Mouse (Mus musculus) lung, embryonic 16.5 days (tissue): ENCODE measurements around the gene Ifi213. TPM values are rescaled to one million over a fixed set of nuclear protein-coding genes. Genes with fewer than 3 reads are reported as not detected.
"Not testable (repeated sequence)": the region's sequence is repeated elsewhere in the genome, so short reads cannot be mapped to it uniquely, and the experiment has no call there.

Experiments
- ATAC-seq: fragments of 200-750 bp; cut with Nextera tagmentation; 2 replicates; pipeline ENCODE4 v1.8.0; 2017; ENCODE audit warnings: low read depth, mild to moderate bottlenecking, moderate library complexity
- H3K27ac ChIP-seq: fragments of 300-500 bp; sonication (generic); 2 replicates; pipeline ENCODE4 v1.5.1; 2014; ENCODE audit warnings: mild to moderate bottlenecking, control low read depth, low read length
- H3K27me3 ChIP-seq: fragments of 300-500 bp; sonication (generic); 2 replicates; pipeline ENCODE4 v1.6.1; 2014; ENCODE audit warnings: low read depth, low read length, mixed read lengths; ENCODE audit not compliant: control insufficient read depth, insufficient read depth
- H3K36me3 ChIP-seq: fragments of 300-500 bp; sonication (generic); 2 replicates; pipeline ENCODE4 v1.6.1; 2014; ENCODE audit warnings: low read length; ENCODE audit not compliant: control insufficient read depth, insufficient read depth
- H3K4me1 ChIP-seq: fragments of 300-500 bp; sonication (generic); replicated peaks from 2 replicates; pipeline ENCODE4 v1.6.1; 2014; ENCODE audit warnings: low read length, mixed read lengths; ENCODE audit not compliant: control insufficient read depth, insufficient read depth
- H3K4me2 ChIP-seq: fragments of 300-500 bp; sonication (generic); 2 replicates; pipeline ENCODE4 v1.6.1; 2014; ENCODE audit warnings: low read depth, low read length, control low read depth
- H3K4me3 ChIP-seq: fragments of 300-500 bp; sonication (generic); 2 replicates; pipeline ENCODE4 v1.5.1; 2014; ENCODE audit warnings: mild to moderate bottlenecking, low read length, control low read depth
- H3K9ac ChIP-seq: fragments of 300-500 bp; sonication (generic); 2 replicates; pipeline ENCODE4 v1.6.1; 2014; ENCODE audit warnings: low read length, control low read depth
- H3K9me3 ChIP-seq: fragments of 300-500 bp; sonication (generic); 2 replicates; pipeline ENCODE4 v1.6.1; 2016; ENCODE audit warnings: low read length; ENCODE audit not compliant: control insufficient read depth
- WGBS: fragments of 180-500 bp; shearing (Covaris S2); extraction: QIAGEN DNeasy Blood & Tissue Kit; methylation state at CpG from one replicate; pipeline ENCODE4 v1.1.7; 2014; 5-methylcytosine and 5-hydroxymethylcytosine counted together
- polyA plus RNA-seq: library from polyadenylated mRNA; unstranded; fragments of >200 nt; fragmentation: Nextera tagmentation; extraction: Ambion mirVana; gene quantifications from 2 replicates; pipeline ENCODE4 v1.2.1, GENCODE M21; 2015

Gene Ifi213
- not detected in 2 replicates for polyA plus RNA-seq

DNA sequence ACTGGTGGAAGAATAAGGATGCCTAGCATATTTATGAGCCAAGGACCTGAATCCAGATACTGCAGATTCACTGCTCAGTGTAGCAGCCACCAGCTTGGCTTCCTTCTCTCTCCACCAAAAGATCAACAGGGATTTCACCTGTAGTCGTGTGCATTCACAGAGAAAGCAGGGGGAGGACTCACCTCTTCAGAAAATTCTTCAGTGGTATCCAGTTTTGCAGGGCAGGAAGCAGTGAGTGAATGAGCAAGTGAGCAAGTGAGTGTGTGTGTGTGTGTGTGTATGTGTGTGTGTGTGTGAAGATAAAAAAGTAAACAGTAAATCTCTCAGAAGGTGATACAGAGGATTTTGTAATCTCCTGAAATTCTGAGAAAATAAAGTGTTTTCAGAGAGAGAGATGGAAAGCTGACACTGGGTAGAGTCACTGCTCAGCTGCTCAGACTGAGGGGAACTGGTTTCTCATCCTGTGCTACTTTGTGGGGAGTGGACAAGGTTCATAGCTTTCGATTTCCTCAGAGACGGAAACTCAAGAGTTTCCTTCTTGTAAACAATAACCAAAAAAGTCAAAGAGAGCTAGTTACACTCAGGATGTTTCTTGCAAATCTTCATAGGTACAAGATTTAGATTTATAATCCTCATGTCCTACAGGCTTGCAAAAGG lies at the start of gene Ifi213:
Ifi213 (minus strand) TSS at position 437 of the 657 bp plus-strand sequence.
- not testable (repeated sequence) for H3K27ac ChIP-seq, H3K4me1 ChIP-seq, H3K9ac ChIP-seq, ATAC-seq, H3K9me3 ChIP-seq, H3K4me2 ChIP-seq, H3K4me3 ChIP-seq, H3K36me3 ChIP-seq, H3K27me3 ChIP-seq
- 53% methylated on average over 3 of the region's 3 CpGs for WGBS

DNA sequence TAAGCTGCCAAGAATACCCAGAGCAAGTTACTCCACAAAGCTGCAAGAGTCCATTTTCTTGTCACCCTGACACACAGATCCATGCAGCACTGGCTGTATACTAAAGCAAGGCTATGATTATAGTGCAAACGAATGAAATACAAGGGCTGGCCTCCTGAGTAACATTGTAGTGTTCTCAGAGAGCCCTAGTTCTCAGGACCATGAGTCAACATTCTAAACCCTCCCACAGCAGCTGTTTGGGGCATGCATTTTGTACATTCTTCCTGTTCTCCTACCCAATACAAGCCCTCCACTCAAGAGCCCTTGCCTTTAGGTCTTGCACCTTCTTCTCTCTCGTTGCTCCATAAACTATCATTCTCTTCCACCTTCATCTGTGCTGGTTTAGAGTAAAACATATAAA lies 46.3 kb upstream of the Ifi213 start:
- H3K27ac ChIP-seq = no peak overlapping the region
- no peaks in the 10 kb centered on the region for H3K36me3 ChIP-seq
- H3K4me1 ChIP-seq = no peaks in the 10 kb centered on the region
- no peak for ATAC-seq
- H3K4me3 ChIP-seq = no peak overlapping the region
- no peaks in the 10 kb centered on the region for H3K27me3 ChIP-seq
- WGBS = 56% methylated on average over 2 of the region's 2 CpGs
- no peak overlapping the region for H3K9ac ChIP-seq
- H3K4me2 ChIP-seq = no peak overlapping the region
- no peaks in the 10 kb centered on the region for H3K9me3 ChIP-seq

DNA sequence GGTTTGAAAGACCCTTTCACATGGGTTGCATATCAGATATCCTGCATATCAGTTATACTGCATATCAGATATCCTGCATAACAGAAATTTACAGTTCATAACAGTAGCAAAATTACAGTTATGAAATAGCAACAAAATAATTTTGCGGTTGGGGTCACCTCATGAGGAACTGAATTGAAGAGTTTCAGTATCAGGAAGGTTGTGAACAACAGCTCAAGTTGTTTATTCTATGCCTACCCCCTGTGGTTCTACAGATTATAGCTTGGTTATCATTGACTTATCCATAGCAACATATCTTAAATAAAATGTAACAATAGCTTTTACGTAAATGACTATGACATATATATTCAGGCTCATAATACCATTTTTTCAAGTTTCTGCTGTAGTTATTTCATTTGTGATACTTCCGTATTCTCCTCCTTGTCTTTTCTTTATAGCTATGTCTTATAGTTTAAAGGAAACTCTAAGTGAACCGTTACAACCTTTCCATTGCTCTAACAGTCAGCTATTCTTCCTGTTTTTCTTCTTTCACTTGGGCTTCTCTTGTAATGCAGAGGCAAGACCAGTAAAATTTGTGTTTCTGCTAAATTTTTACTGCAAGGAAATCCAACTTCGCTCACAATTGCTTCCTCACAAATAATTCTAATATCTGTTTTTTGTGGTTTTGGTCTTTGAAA lies 35.0 kb upstream of the Ifi213 start:
- Histone ChIP-seq H3K27me3 (no peaks in the 10 kb centered on the region), H3K4me3 (no peak overlapping the region), H3K9ac (no peak overlapping the region), H3K4me2 (no peak overlapping the region), H3K36me3 (no peaks in the 10 kb centered on the region), H3K27ac (no peak overlapping the region), H3K9me3 (no peaks in the 10 kb centered on the region), H3K4me1 (no peaks in the 10 kb centered on the region)
- 80% methylated on average over 5 of the region's 5 CpGs for WGBS
- no peak for ATAC-seq

DNA sequence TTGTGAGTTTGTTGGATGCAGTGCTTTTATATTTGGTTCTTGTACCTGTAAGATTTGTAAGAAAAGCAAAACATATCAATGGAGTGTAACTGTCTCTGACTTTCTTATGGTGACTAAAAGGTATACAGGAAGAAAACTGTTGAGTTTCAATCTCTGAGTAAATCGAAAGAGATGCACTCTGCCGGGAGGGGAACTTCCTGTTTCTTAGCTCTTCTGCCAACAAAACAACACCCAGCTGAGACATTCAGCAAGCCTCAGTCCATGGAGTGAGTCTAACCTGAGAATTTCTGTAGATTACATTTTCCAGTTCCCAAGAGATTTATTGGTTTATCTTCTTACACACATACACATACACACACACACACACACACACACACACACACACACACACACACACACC lies 31.5 kb upstream of the Ifi213 start, which contains the start of gene Ifi209:
Ifi209 (plus strand) TSS at position 296 of the 400 bp plus-strand sequence.
- H3K27me3 ChIP-seq, H3K4me3 ChIP-seq, H3K27ac ChIP-seq, H3K4me1 ChIP-seq, ATAC-seq, H3K9me3 ChIP-seq, H3K4me2 ChIP-seq, H3K9ac ChIP-seq, H3K36me3 ChIP-seq: not testable (repeated sequence)
- 63% methylated on average over 2 of the region's 2 CpGs for WGBS

DNA sequence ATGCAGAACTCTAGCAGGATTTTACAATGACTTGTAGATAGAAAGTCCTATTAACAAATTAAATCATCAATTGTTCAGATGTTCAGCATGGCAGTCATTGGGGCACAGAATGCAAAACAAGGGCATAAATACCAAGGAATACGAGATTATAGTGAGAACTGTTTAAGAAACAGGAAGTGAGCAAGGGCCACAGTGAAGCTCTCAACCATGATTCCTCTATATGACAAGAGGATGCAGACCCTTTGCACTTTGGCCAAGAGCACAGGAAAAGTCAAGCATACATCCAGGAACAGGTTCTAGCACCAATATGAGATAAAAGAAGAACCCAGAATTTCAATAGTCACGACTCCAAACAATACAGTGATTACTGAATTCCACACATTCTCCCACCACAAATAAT lies 27.6 kb upstream of the Ifi213 start:
- no peaks in the 10 kb centered on the region for H3K36me3 ChIP-seq
- H3K4me3 ChIP-seq = no peak overlapping the region
- no peak for ATAC-seq
- H3K27ac ChIP-seq = no peak overlapping the region
- no peaks in the 10 kb centered on the region for H3K9me3 ChIP-seq
- no peaks in the 10 kb centered on the region for H3K27me3 ChIP-seq
- WGBS = 53% methylated on average over 2 of the region's 2 CpGs
- H3K9ac ChIP-seq = no peak overlapping the region
- no peaks in the 10 kb centered on the region for H3K4me1 ChIP-seq
- no peak overlapping the region for H3K4me2 ChIP-seq

DNA sequence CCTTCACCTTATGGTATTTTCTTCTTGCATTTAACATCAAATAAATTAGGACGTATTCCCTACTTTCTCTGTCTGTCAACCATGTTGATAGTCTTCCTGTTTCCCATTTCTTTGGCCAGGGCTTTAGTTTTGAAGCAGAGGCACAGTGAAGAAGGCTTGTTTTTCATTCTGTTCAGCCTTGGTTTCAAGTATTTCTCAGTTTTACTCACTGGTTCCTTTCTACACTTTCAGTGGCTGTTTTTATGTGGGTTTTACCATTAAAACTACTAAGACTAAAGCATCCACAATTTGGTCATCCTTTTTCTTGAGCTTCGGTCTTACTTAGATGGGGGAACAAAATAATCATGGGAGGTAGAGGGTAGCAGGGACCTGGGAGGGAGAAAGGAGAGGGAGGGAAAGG lies 25.0 kb upstream of the Ifi213 start:
- no peaks in the 10 kb centered on the region for H3K4me1 ChIP-seq
- no peak overlapping the region for H3K27ac ChIP-seq
- 83% methylated on average over 2 of the region's 2 CpGs for WGBS
- H3K27me3 ChIP-seq = no peaks in the 10 kb centered on the region
- H3K9ac ChIP-seq = no peak overlapping the region
- no peaks in the 10 kb centered on the region for H3K9me3 ChIP-seq
- no peaks in the 10 kb centered on the region for H3K36me3 ChIP-seq
- no peak for ATAC-seq
- H3K4me3 ChIP-seq = no peak overlapping the region
- H3K4me2 ChIP-seq = no peak overlapping the region

DNA sequence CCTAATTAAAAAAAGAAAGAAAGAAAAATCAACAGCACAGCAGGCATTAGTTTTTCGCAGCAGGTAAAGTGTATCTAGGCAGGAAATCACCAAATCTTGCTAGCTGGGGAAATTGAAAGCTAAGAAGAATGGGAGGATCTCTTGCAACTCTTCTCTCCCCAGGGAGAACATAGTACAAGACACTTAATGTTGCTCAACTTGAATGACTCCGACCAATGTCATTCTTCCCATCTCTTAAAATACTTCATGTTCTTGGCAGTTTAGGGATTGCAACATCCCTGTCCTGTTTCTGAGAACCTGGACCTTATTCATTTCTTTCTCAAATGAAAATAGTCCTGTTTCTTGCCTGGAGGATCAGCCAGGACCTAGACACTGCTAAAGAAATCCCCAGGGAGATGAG lies 23.1 kb upstream of the Ifi213 start:
- not testable (repeated sequence) for ATAC-seq, H3K36me3 ChIP-seq, H3K9me3 ChIP-seq, H3K27ac ChIP-seq, H3K4me1 ChIP-seq, H3K27me3 ChIP-seq, H3K4me3 ChIP-seq, H3K9ac ChIP-seq, H3K4me2 ChIP-seq
- 69% methylated on average over 2 of the region's 2 CpGs for WGBS

DNA sequence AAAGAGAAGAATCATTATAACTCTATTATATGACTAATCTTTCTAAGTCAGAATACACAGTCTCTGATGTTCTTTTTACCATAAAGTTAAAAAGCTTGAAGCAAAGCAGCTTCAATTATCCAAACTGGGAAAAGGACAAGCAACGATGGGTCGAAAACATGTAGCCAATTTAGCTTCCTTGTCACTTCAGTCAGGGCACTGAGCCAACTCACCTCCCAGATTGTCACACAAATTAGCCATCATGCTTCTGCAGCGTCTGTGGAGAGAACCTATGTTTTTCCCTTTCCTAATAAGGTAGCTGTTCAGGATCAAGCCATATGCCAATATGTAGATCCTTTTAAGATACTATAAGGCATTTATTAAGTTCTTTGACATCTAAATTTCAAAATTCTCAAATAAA lies 11.2 kb upstream of the Ifi213 start:
- not testable (repeated sequence) for H3K36me3 ChIP-seq, H3K4me3 ChIP-seq, H3K4me1 ChIP-seq, H3K27ac ChIP-seq, ATAC-seq, H3K9ac ChIP-seq, H3K4me2 ChIP-seq, H3K9me3 ChIP-seq, H3K27me3 ChIP-seq
- 64% methylated on average over 3 of the region's 3 CpGs for WGBS

DNA sequence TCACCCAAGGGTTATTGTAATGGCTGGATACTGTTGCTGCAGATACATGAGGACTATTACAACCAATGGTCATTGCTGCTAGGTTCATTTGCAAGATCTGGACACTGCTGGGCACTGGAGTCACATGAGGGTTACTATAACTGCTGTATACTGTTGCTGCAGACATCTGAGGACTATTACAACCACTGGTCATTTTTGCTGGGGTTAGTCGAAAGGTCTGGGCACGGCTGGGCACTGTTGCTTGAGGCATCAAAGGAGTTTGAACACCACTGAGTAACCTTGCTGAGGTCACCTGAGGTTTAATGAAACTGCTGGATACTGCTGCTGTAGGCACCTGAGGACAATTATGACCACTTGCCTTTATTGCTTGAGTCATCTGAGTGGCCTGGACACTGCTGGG lies 9.4 kb downstream of the Ifi213 start:
- not testable (repeated sequence) for H3K27me3 ChIP-seq, ATAC-seq, H3K4me2 ChIP-seq, H3K9ac ChIP-seq, H3K9me3 ChIP-seq, H3K4me3 ChIP-seq, H3K36me3 ChIP-seq, H3K27ac ChIP-seq, H3K4me1 ChIP-seq
- 85% methylated on average over 2 of the region's 2 CpGs for WGBS
